Mouse (Mus musculus): ENCODE measurements around the gene Osgep.

DNA sequence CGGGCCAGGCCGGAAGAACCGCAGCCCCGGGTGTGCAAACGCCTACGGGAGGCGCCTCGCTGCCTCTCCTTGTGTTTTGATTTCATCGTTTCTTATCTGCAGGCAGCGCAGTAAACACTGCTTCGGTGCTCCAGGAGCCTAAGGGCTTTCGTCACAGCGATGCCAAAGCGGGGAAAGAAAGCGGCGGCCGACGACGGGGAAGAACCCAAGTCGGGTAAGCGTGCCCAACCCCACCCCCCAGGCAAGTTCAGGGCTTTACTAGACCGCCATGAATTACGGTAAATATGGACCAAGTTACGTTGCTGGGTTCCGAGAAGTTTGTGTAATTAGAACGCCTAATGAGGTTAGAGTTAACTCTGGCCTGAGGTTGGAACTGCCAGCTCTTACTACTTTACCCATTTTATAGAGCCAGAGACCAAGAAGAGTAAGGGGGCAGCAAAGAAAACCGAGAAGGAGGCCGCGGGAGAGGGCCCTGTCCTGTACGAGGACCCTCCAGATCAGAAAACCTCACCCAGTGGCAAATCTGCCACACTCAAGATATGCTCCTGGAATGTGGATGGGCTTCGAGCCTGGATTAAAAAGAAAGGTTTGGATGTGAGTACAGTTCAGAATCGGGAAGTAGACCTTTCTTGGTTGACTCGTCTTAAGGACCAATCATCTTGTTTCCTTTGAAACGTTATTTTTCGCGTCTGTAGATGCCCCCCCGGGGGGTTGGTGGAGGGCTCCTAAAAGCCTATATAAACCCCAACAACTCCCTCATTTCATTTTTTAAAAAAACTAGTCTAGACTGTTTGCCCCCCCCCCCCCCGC lies 623 bp upstream of the Osgep start:
- TF ChIP-seq POLR2A (IDR thresholded peaks at IDR 0.05; ENCODE audit: low read depth, low read length) (no peak), CTCF (conservative IDR thresholded peaks at IDR 0.05; ENCODE audit: insufficient read depth, insufficient read length, low read depth, low read length) (no peak)
